Mouse (Mus musculus): ENCODE measurements around the gene Lyrm1. TPM values are rescaled to one million over a fixed set of nuclear protein-coding genes. Genes with fewer than 3 reads are reported as not detected.

The Lyrm1 gene
- polyA plus RNA-seq, 1 experiment, result 8.9 TPM

- DNase-seq (ENCODE audit: low spot score), result no peak
These were observed 69.5 kb downstream of the Lyrm1 start for GRCm38 (mm10) chr7:119965205-119965604.

- no peak for DNase-seq (ENCODE audit: low spot score)
These were observed 70.2 kb downstream of the Lyrm1 start for GRCm38 (mm10) chr7:119965651-119966395.

GRCm38 (mm10) chr7:119969320-119969719 is 73.7 kb downstream of the Lyrm1 start:
- no peak for DNase-seq (ENCODE audit: low spot score)

GRCm38 (mm10) chr7:119974214-119974613 is 78.6 kb downstream of the Lyrm1 start:
- no peak for DNase-seq (ENCODE audit: low spot score)

GRCm38 (mm10) chr7:119976256-119976655 is 80.6 kb downstream of the Lyrm1 start:
- DNase-seq (ENCODE audit: low spot score), result no peak

- DNase-seq (ENCODE audit: low spot score), result no peak
These were observed 81.9 kb downstream of the Lyrm1 start for GRCm38 (mm10) chr7:119977574-119977973.

GRCm38 (mm10) chr7:119978576-119978975 is 82.9 kb downstream of the Lyrm1 start:
- DNase-seq (ENCODE audit: low spot score), result no peak

- DNase-seq (ENCODE audit: low spot score), result no peak
These were observed 84.5 kb downstream of the Lyrm1 start for GRCm38 (mm10) chr7:119980170-119980569.

- DNase-seq (ENCODE audit: low spot score), result no peak
These were observed 89.7 kb downstream of the Lyrm1 start for GRCm38 (mm10) chr7:119985279-119985912.

- no peak for DNase-seq (ENCODE audit: low spot score)
These were observed 101.4 kb downstream of the Lyrm1 start for GRCm38 (mm10) chr7:119997066-119997465.

Other genes starting within 250 kb of the Lyrm1 start
- not detected in 2 replicates for gene Acsm4, start 205.8 kb upstream of the Lyrm1 start, polyA plus RNA-seq (2012; rRNA removed)
- 29.7 and 31.3 TPM in 2 replicates for gene Thumpd1, start 175.1 kb upstream of the Lyrm1 start, polyA plus RNA-seq (2012; rRNA removed)
- 2.7 and 6.8 TPM in 2 replicates for gene Acsm3, start 134.9 kb upstream of the Lyrm1 start, polyA plus RNA-seq (2012; rRNA removed)
- 13.5 and 19.8 TPM in 2 replicates for gene Rexo5, start 101.9 kb upstream of the Lyrm1 start, polyA plus RNA-seq (2012; rRNA removed)
- gene Eri2, start 101.8 kb upstream of the Lyrm1 start, polyA plus RNA-seq (2012; rRNA removed), result 6.2 and 6.3 TPM in 2 replicates
- gene Dcun1d3, start 437 bp downstream of the Lyrm1 start, polyA plus RNA-seq (2012; rRNA removed), result 10.3 and 11.4 TPM in 2 replicates
- gene Dnah3, start 199.4 kb downstream of the Lyrm1 start, polyA plus RNA-seq (2012; rRNA removed), result 0.01 TPM in 2 replicates
- gene Tmem159, start 206.5 kb downstream of the Lyrm1 start, polyA plus RNA-seq (2012; rRNA removed), result 97.7 and 112 TPM in 2 replicates
- gene Zp2, start 249.4 kb downstream of the Lyrm1 start, polyA plus RNA-seq (2012; rRNA removed), result not detected in 2 replicates